Mouse (Mus musculus) liver, postnatal 0 days (tissue): Measurements from ENCODE around the gene Sco2.

Experiments
- CTCF ChIP-seq: sonication (generic); IDR thresholded peaks from 2 replicates; pipeline ENCODE4 v1.5.1; 2016; ENCODE audit warnings: antibody characterized with exemption, low read depth
- EP300 ChIP-seq: IDR thresholded peaks from 2 replicates; pipeline ENCODE4 v1.6.1; 2016; ENCODE audit warnings: antibody characterized with exemption, low read depth, mild to moderate bottlenecking

DNA sequence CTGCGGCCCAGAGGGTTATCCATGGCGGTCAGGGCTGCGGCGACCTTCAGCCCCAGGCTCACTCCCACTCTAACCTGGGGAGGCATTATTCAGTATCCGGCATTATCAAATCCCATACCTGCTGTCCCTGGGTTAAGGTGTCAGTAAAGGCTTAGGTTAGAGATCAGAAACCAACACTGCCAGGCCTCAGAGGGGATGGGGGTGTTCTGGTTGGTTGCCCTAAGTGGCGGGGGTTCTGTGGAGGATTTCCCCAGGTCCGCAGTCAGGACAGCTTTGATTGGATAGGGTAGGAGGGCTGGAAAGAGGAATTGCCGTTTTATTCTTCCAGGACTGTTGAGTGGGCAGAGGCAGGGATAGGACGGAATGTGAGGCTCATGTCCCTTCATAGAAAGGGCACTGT, 694 bp upstream of the Sco2 start:
- TF ChIP-seq EP300 (no peak), CTCF (no peak)
